Mouse (Mus musculus) lung, postnatal 0 days (tissue): ENCODE data around the gene Slc16a3. TPM values are rescaled to one million over a fixed set of nuclear protein-coding genes. Genes with fewer than 3 reads are reported as not detected.

ENCODE experiments used
- ATAC-seq: fragments of 200-750 bp; cut with Nextera tagmentation; 2 replicates; pipeline ENCODE4 v1.8.0; 2017; ENCODE audit warnings: moderate library complexity
- DNase-seq: peaks from one replicate; pipeline ENCODE4 v3.0.0-alpha.2; 2016; ENCODE audit warnings: low spot score
- H3K27ac ChIP-seq: fragments of 300-500 bp; sonication (generic); 2 replicates; pipeline ENCODE4 v1.5.1; 2014; ENCODE audit warnings: antibody characterized with exemption, mild to moderate bottlenecking, low read length, mixed read lengths
- H3K27me3 ChIP-seq: fragments of 300-500 bp; sonication (generic); replicated peaks from 2 replicates; pipeline ENCODE4 v1.6.1; 2014; ENCODE audit warnings: low read length, mixed read lengths; ENCODE audit not compliant: insufficient read depth
- H3K36me3 ChIP-seq: fragments of 300-500 bp; sonication (generic); 2 replicates; pipeline ENCODE4 v1.6.1; 2014; ENCODE audit warnings: low read length, mixed read lengths; ENCODE audit not compliant: insufficient read depth
- H3K4me1 ChIP-seq: fragments of 300-500 bp; sonication (generic); 2 replicates; pipeline ENCODE4 v1.6.1; 2014; ENCODE audit warnings: antibody characterized with exemption, low read depth, low read length, mixed read lengths; ENCODE audit not compliant: insufficient read depth
- H3K4me2 ChIP-seq: fragments of 300-500 bp; sonication (generic); replicated peaks from 2 replicates; pipeline ENCODE4 v1.6.1; 2014; ENCODE audit warnings: low read depth, mild to moderate bottlenecking, low read length, moderate library complexity, mixed read lengths
- H3K4me3 ChIP-seq: fragments of 300-500 bp; sonication (generic); 2 replicates; pipeline ENCODE4 v1.5.1; 2014; ENCODE audit warnings: low read depth, low read length
- H3K9ac ChIP-seq: fragments of 300-500 bp; sonication (generic); replicated peaks from 2 replicates; pipeline ENCODE4 v1.6.1; 2014; ENCODE audit warnings: low read depth, mild to moderate bottlenecking
- H3K9me3 ChIP-seq: fragments of 300-500 bp; sonication (generic); 2 replicates; pipeline ENCODE4 v1.6.1; 2016; ENCODE audit warnings: low read length, mixed read lengths
- CTCF ChIP-seq: IDR thresholded peaks from 2 replicates; pipeline ENCODE4 v1.5.1; 2016; ENCODE audit warnings: antibody characterized with exemption, mild to moderate bottlenecking
- EP300 ChIP-seq: IDR thresholded peaks from 2 replicates; pipeline ENCODE4 v1.6.1; 2016; ENCODE audit warnings: antibody characterized with exemption, mild to moderate bottlenecking, control low read depth
- WGBS: fragments of 180-500 bp; shearing (Covaris S2); extraction: QIAGEN DNeasy Blood & Tissue Kit; methylation state at CpG from one replicate; pipeline ENCODE4 v1.1.7; 2014; 5-methylcytosine and 5-hydroxymethylcytosine counted together
- polyA plus RNA-seq: library from polyadenylated mRNA; unstranded; fragments of >200 nt; fragmentation: Nextera tagmentation; extraction: Ambion mirVana; gene quantifications from 2 replicates; pipeline ENCODE4 v1.2.1, GENCODE M21; 2015

The Slc16a3 gene
- polyA plus RNA-seq, 1 experiment from 2014 or later: 10.0 TPM

DNA sequence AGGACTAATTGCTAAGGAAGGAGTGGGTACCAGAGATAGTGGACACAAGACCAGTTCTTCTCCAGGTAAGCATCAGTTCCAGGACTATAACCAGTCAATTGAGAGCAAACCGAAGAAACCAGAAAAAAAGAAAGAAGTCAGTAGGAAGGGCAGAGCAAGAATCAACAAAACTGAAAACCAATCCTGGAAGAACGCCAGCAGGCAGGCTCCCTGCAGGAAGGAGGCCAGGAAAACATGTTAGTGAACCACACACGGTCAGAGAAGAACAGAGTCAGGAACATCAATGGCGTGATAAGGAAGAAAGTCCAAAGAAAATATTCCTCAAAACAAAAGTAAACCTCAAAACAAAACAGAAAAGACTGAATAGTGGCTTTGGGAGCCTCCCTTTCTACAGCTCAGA, 53.7 kb downstream of the Slc16a3 start:
- ATAC-seq (no peak), DNase-seq (peak; percentile 32)
- Histone ChIP-seq H3K4me3 (no peak overlapping the region), H3K27ac (no peak overlapping the region), H3K4me1 (no peaks in the 10 kb centered on the region), H3K36me3 (no peaks in the 10 kb centered on the region), H3K9ac (no peak overlapping the region), H3K4me2 (no peak overlapping the region), H3K27me3 (no peaks in the 10 kb centered on the region), H3K9me3 (no peaks in the 10 kb centered on the region)
- TF ChIP-seq CTCF: no peak
- 16% methylated on average over 4 of the region's 4 CpGs for WGBS

DNA sequence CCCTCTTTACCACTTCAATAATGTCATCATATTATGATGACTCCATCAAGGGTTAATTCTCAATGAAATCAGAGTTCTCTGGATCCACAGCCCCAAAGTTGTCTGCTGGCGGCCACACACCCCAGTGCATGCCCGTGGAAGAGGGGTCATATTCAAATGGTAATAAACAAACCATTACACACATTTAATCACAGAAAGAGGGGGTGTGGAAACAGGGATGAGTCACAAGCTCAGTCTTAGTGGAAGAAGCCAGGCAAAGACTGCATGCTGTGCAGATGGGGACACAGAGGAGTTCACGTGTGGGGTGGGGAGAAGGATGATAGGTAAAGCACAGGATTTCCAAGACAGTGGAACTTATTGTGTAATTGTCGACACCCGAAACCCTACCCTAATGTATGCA, 56.0 kb downstream of the Slc16a3 start:
- Histone ChIP-seq H3K4me3 (no peak overlapping the region), H3K27me3 (no peaks in the 10 kb centered on the region)
- WGBS: 61% methylated on average over 5 of the region's 5 CpGs

DNA sequence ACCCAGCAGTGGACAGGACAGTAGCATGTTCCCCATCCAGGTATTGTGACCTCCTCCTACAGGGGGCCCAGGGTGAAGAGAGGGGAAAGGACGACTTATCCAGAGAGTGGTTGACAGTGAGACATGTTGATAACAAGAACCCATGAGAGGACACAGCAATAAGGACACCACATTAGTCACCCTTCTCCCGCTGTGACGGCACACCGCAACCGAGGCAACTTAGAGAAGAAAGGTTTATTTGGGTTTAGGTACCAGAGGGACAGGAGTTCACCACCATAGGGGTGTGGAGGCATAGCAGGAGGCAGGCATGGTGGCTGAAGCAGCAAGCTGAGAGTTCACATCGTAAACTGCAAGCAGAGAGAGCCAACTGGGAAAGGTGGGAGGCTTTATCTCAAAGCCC, 57.9 kb downstream of the Slc16a3 start:
- Histone ChIP-seq H3K9ac (no peak overlapping the region), H3K4me3 (no peak overlapping the region), H3K36me3 (no peaks in the 10 kb centered on the region), H3K4me1 (no peaks in the 10 kb centered on the region), H3K4me2 (no peak overlapping the region), H3K27ac (no peak overlapping the region), H3K27me3 (no peaks in the 10 kb centered on the region), H3K9me3 (no peaks in the 10 kb centered on the region)
- ATAC-seq: no peak
- DNase-seq: no peak
- WGBS: 63% methylated on average over 6 of the region's 6 CpGs
- TF ChIP-seq CTCF: no peak
- TF ChIP-seq EP300: no peak

More for the DNA sequence above, 56.0 kb downstream of the Slc16a3 start:
- DNase-seq (no peak), ATAC-seq (no peak; the same call in 1 of the 2 replicates)
- H3K4me2 ChIP-seq: no peak overlapping the region
- no peaks in the 10 kb centered on the region for H3K4me1 ChIP-seq
- no peak overlapping the region for H3K9ac ChIP-seq
- TF ChIP-seq EP300: no peak
- no peak for TF ChIP-seq CTCF
- H3K9me3 ChIP-seq: no peaks in the 10 kb centered on the region
- no peaks in the 10 kb centered on the region for H3K36me3 ChIP-seq
- H3K27ac ChIP-seq: no peak overlapping the region

DNA sequence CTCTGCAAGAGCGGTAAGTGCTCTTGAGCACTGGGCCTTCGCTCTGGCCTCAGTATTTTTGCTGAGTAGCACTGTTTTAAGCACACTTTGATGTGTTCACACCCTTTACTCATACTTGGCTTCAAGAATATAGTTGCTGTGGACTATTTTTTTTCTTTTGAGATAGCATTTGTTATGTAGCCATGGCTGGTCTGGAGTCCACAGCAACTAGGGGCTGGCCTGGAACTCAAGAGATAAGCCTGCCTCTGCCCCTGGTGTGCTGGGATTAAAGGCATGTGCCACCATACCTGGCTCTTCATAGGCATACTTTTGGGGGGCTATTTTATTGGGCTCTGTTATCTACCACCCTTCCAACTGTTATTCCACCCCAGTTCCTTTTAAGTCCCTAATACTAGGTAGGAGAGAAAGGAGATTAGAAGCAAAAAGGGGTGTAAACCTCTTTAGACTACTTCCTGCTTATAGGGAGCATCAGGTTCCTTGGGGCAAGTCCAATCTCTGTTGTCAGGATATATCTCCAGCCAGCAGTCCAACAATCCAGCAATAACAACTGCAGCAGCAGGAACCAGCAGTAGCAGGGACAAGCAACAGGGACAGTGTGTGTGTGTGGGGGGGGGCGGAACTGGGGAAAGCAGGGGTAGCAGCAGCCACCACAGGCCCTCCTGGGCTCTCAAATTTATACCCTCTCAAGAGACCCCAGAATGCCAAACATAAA, 61.9 kb downstream of the Slc16a3 start:
- WGBS: 91% methylated on average over 3 of the region's 3 CpGs
- ATAC-seq: no peak
- no peak overlapping the region for H3K9ac ChIP-seq
- no peaks in the 10 kb centered on the region for H3K4me1 ChIP-seq
- no peak overlapping the region for H3K4me3 ChIP-seq
- no peaks in the 10 kb centered on the region for H3K9me3 ChIP-seq
- no peaks in the 10 kb centered on the region for H3K27me3 ChIP-seq
- no peak for DNase-seq
- no peak overlapping the region for H3K27ac ChIP-seq
- no peak overlapping the region for H3K4me2 ChIP-seq
- TF ChIP-seq CTCF (no peak), EP300 (no peak)
- H3K36me3 ChIP-seq: no peaks in the 10 kb centered on the region

Other genes with a start within 250 kb of the Slc16a3 start
- gene Cenpx, start 234.7 kb upstream of the Slc16a3 start, polyA plus RNA-seq: 102 and 112 TPM in 2 replicates
- gene Lrrc45, start 234.6 kb upstream of the Slc16a3 start, polyA plus RNA-seq: 37.3 and 41.4 TPM in 2 replicates
- gene Rac3, start 227.0 kb upstream of the Slc16a3 start, polyA plus RNA-seq: 56.0 and 61.9 TPM in 2 replicates
- gene Dcxr, start 221.2 kb upstream of the Slc16a3 start, polyA plus RNA-seq: 344 and 430 TPM in 2 replicates
- gene Cbr2, start 216.4 kb upstream of the Slc16a3 start, polyA plus RNA-seq: 4,475 and 4,528 TPM in 2 replicates
- 2.0 and 3.7 TPM in 2 replicates for gene Hmga1b, start 185.7 kb upstream of the Slc16a3 start, polyA plus RNA-seq
- 22.5 and 26.4 TPM in 2 replicates for gene Rfng, start 164.3 kb upstream of the Slc16a3 start, polyA plus RNA-seq
- gene Gps1, start 164.2 kb upstream of the Slc16a3 start, polyA plus RNA-seq: 121 and 131 TPM in 2 replicates
- gene Dus1l, start 152.1 kb upstream of the Slc16a3 start, polyA plus RNA-seq: 40.5 and 43.1 TPM in 2 replicates
- gene Fasn, start 123.9 kb upstream of the Slc16a3 start, polyA plus RNA-seq: 54.7 and 63.8 TPM in 2 replicates
- 3.4 and 3.7 TPM in 2 replicates for gene Ccdc57, start 15.6 kb upstream of the Slc16a3 start, polyA plus RNA-seq
- gene Csnk1d, start 42.9 kb downstream of the Slc16a3 start, polyA plus RNA-seq: 83.7 and 84.4 TPM in 2 replicates
- 2.4 TPM in 2 replicates for gene Cd7, start 90.9 kb downstream of the Slc16a3 start, polyA plus RNA-seq
- 0.24 and 0.31 TPM in 2 replicates for gene Sectm1b, start 115.1 kb downstream of the Slc16a3 start, polyA plus RNA-seq
- 0.29 TPM in 2 replicates for gene Sectm1a, start 132.7 kb downstream of the Slc16a3 start, polyA plus RNA-seq
- not detected in 2 replicates for gene Tex19.2, start 170.2 kb downstream of the Slc16a3 start, polyA plus RNA-seq
- gene Tex19.1, start 197.7 kb downstream of the Slc16a3 start, polyA plus RNA-seq: not detected in 2 replicates
- gene Uts2r, start 211.8 kb downstream of the Slc16a3 start, polyA plus RNA-seq: not detected in 2 replicates